Mouse (Mus musculus) stomach, adult 2 months (tissue): ENCODE measurements around the gene Gm13539. TPM values are rescaled to one million over a fixed set of nuclear protein-coding genes. Genes with fewer than 3 reads are reported as not detected.

Source experiments
- polyA plus RNA-seq: library from polyadenylated mRNA; depleted of rRNA; stranded (reverse); fragments of >200 nt; gene quantifications from 2 replicates; pipeline ENCODE4 v1.2.3, GENCODE M21; 2012; rRNA removed

Gm13539 gene
- not detected in 2 replicates for polyA plus RNA-seq

DNA sequence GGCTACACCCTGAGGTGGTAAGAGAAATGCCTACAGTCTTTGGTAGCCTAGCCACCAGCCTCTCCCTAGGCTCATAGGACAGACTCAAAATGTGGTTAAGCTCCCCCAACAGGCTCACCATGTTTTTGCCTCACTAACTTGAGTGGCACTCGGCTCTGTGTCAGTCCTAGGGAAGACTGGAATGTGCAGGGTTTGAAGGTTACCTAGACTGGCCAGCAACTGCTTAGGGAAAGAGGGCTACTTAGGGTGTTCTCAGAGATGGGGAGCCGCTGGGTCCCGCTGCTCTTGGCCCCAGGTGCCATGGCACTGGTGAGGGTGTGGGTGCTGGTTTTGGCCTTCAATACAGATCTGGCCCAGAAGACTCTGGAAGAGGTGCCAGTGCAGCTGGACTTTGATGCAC is at the start of gene Gm13539:
Gene Gm13539 (plus strand): TSS at position 301 of the 400 bp plus-strand sequence.

DNA sequence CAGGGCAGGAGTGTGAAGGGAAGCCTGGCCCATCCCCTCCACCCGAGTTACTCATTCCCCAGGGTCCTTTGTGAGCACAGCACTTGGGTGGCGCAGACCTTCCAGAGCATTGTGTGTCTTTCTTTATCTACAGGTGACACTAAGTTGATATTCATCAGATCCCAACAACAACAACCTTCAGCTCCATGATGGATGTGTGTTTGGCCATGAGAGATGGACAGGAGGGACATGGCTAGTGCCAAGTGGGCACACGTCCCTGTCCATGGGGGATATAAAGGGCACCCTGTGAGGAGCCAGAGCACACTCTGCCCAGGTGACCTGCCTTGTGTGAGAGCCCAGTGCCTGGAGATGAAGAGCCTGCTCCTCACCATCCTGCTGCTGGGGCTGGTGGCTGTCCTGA is 45.3 kb upstream of the Gm13539 start, which contains the start of gene Obp2b:
Gene Obp2b (plus strand): TSS at position 301 of the 400 bp plus-strand sequence.

DNA sequence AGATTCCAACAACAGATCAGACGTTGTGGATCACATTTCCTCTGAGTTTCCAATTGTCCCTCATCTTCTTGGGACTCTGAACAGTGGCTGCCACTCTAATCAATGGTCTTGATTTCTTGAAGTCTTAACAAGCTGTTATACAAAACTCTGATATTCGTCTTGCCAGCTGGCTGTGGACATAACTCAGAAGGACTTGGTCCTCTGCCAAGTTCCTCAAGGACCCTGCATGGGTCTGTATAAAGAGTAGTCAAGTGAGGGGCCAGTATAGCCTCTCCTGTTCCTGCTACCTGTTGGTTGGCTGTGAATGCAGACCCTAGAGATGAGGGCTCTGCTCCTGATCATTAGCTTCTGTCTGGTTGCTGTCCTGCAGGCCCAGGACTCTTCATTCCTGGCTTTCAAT is 16.8 kb upstream of the Gm13539 start, which contains the start of gene Lcn3:
Gene Lcn3 (plus strand): TSS at position 301 of the 400 bp plus-strand sequence.

DNA sequence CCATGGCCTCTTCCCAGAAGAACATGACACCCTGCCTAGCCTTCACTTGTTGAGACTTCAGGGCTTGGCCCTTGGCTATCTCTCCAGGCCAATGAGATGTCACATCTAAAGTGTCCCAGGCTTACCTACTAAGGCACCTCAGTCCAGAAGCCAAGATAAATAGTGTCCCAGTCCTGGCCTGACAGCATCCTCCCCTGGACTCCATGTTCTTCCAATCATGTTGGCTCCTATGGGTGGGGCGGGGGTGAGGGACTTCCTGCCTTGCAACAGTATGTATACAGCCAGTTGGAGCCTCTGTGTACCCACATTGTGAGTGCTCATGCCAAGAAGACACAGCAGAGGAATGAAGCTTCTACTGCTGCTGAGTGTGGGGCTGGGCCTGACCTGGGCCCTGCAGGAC is 5.3 kb upstream of the Gm13539 start, which contains the start of gene Lcn11:
Gene Lcn11 (plus strand): TSS at position 301 of the 400 bp plus-strand sequence.

DNA sequence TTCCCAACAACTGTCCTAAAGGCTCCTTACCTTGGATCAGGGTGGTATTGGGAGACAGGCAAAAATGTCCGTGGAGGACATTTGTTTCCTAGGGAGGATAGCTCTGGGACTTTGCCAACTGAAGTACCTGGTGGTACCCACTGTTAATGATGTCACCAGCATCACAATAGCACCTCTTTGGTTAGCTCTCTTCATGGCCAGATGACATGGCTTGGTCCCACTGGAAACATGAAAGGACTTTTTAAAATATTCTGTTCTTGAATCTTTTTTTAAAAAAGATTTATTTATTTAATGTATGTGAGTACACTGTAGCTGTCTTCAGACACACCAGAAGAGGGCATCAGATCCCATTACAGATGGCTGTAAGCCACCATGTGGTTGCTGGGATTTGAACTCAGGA is 33.7 kb downstream of the Gm13539 start, which contains the start of gene Glt6d1:
Gene Glt6d1 (minus strand): TSS at position 101 of the 400 bp plus-strand sequence.

DNA sequence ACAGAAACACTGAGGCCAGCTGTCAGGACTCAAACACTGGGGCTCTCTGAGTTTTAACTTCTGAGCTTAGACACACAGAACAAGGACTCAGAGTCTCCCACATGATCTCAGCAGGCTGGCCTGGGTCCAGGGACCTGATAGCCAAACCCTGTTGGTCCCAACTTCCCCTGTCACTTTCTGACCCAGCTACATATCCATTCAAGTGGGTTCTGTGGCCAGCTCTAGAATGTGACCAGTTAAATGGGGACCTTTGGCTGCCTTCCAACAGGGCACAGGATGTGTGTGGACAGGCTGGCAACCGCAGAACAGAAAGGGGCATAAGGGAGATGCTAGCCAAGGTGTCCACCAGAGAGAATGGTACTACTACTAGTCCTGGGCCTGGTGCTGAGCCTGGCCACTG is 40.7 kb downstream of the Gm13539 start, which contains the start of gene Lcn9:
Gene Lcn9 (plus strand): TSS at position 348 of the 400 bp plus-strand sequence.

Other genes with a start within 250 kb of the Gm13539 start
- gene Traf2, start 235.3 kb upstream of the Gm13539 start, polyA plus RNA-seq, result 5.6 and 6.2 TPM in 2 replicates
- 53.7 and 66.4 TPM in 2 replicates for gene Edf1, start 224.4 kb upstream of the Gm13539 start, polyA plus RNA-seq
- gene Mamdc4, start 207.4 kb upstream of the Gm13539 start, polyA plus RNA-seq, result 0.94 and 1.5 TPM in 2 replicates
- 15.1 and 16.4 TPM in 2 replicates for gene Phpt1, start 207.0 kb upstream of the Gm13539 start, polyA plus RNA-seq
- 3.4 and 4.3 TPM in 2 replicates for gene Ajm1, start 200.5 kb upstream of the Gm13539 start, polyA plus RNA-seq
- 34.2 and 35.2 TPM in 2 replicates for gene Rabl6, start 173.7 kb upstream of the Gm13539 start, polyA plus RNA-seq
- not detected in 2 replicates for gene Ccdc183, start 164.6 kb upstream of the Gm13539 start, polyA plus RNA-seq
- 11.7 and 12.7 TPM in 2 replicates for gene Tmem141, start 160.3 kb upstream of the Gm13539 start, polyA plus RNA-seq
- 2.1 and 3.0 TPM in 2 replicates for gene Fcna, start 154.2 kb upstream of the Gm13539 start, polyA plus RNA-seq
- 2.0 TPM in 1 of 2 replicates, not detected in the other for gene Lcn8, start 129.1 kb upstream of the Gm13539 start, polyA plus RNA-seq
- gene Lcn5, start 124.3 kb upstream of the Gm13539 start, polyA plus RNA-seq, result 2.0 TPM in 1 of 2 replicates, not detected in the other
- gene Lcn6, start 105.5 kb upstream of the Gm13539 start, polyA plus RNA-seq, result 0.17 TPM in 1 of 2 replicates, not detected in the other
- gene Lcn10, start 99.5 kb upstream of the Gm13539 start, polyA plus RNA-seq, result 0.40 TPM in 1 of 2 replicates, not detected in the other
- 0.59 and 2.0 TPM in 2 replicates for gene Obp2a, start 82.2 kb upstream of the Gm13539 start, polyA plus RNA-seq
- gene Bmyc, start 75.5 kb upstream of the Gm13539 start, polyA plus RNA-seq, result 31.9 and 46.7 TPM in 2 replicates
- gene Obp2b, start 45.2 kb upstream of the Gm13539 start, polyA plus RNA-seq, result not detected in 2 replicates
- not detected in 2 replicates for gene Lcn3, start 16.7 kb upstream of the Gm13539 start, polyA plus RNA-seq
- gene Lcn11, start 5.2 kb upstream of the Gm13539 start, polyA plus RNA-seq, result not detected in 2 replicates
- gene Glt6d1, start 33.6 kb downstream of the Gm13539 start, polyA plus RNA-seq, result not detected in 2 replicates
- gene Lcn9, start 40.9 kb downstream of the Gm13539 start, polyA plus RNA-seq, result 0.91 TPM in 1 of 2 replicates, not detected in the other
- not detected in 2 replicates for gene Sohlh1, start 65.0 kb downstream of the Gm13539 start, polyA plus RNA-seq
- 0.45 and 0.58 TPM in 2 replicates for gene Kcnt1, start 81.5 kb downstream of the Gm13539 start, polyA plus RNA-seq
- 1.1 and 1.3 TPM in 2 replicates for gene Camsap1, start 201.0 kb downstream of the Gm13539 start, polyA plus RNA-seq
- gene Ubac1, start 239.5 kb downstream of the Gm13539 start, polyA plus RNA-seq, result 26.6 and 29.2 TPM in 2 replicates